Mouse (Mus musculus): Measurements from ENCODE around the gene Lrrfip2.

The Lrrfip2 gene

GRCm38 (mm10) chr9:111118252-111118890 lies 979 bp downstream of the Lrrfip2 start:
- DNase-seq (ENCODE audit: low read depth): peak; percentile 58

GRCm38 (mm10) chr9:111118891-111119441 lies 1.6 kb downstream of the Lrrfip2 start:
- DNase-seq (ENCODE audit: low read depth): peak; percentile 70

GRCm38 (mm10) chr9:111122446-111122845 lies 5.1 kb downstream of the Lrrfip2 start:
- DNase-seq (ENCODE audit: low read depth): no peak

- no peak for DNase-seq (ENCODE audit: low read depth)
Measured at GRCm38 (mm10) chr9:111123336-111123735, 5.9 kb downstream of the Lrrfip2 start.

- DNase-seq (ENCODE audit: low read depth): no peak
Measured at GRCm38 (mm10) chr9:111124440-111124839, 7.0 kb downstream of the Lrrfip2 start.

- no peak for DNase-seq (ENCODE audit: low read depth)
Measured at GRCm38 (mm10) chr9:111126735-111127134, 9.3 kb downstream of the Lrrfip2 start.

GRCm38 (mm10) chr9:111127749-111128148 lies 10.4 kb downstream of the Lrrfip2 start:
- DNase-seq (ENCODE audit: low read depth): no peak

GRCm38 (mm10) chr9:111130126-111130525 lies 12.7 kb downstream of the Lrrfip2 start:
- DNase-seq (ENCODE audit: low read depth): no peak

- no peak for DNase-seq (ENCODE audit: low read depth)
Measured at GRCm38 (mm10) chr9:111138161-111138560, 20.8 kb downstream of the Lrrfip2 start.

GRCm38 (mm10) chr9:111142721-111143120 lies 25.3 kb downstream of the Lrrfip2 start:
- DNase-seq (ENCODE audit: low read depth): no peak

GRCm38 (mm10) chr9:111143387-111143786 lies 26.0 kb downstream of the Lrrfip2 start:
- DNase-seq (ENCODE audit: low read depth): no peak

- no peak for DNase-seq (ENCODE audit: low read depth)
Measured at GRCm38 (mm10) chr9:111144711-111145110, 27.3 kb downstream of the Lrrfip2 start.

GRCm38 (mm10) chr9:111145497-111146190 lies 28.3 kb downstream of the Lrrfip2 start:
- DNase-seq (ENCODE audit: low read depth): no peak

- peak; percentile 29 for DNase-seq (ENCODE audit: low read depth)
Measured at GRCm38 (mm10) chr9:111146216-111146798, 28.9 kb downstream of the Lrrfip2 start.

- peak; percentile 38 for DNase-seq (ENCODE audit: low read depth)
Measured at GRCm38 (mm10) chr9:111148006-111148405, 30.6 kb downstream of the Lrrfip2 start.

GRCm38 (mm10) chr9:111148414-111148813 lies 31.0 kb downstream of the Lrrfip2 start:
- no peak for DNase-seq (ENCODE audit: low read depth)

- DNase-seq (ENCODE audit: low read depth): no peak
Measured at GRCm38 (mm10) chr9:111149188-111149945, 32.0 kb downstream of the Lrrfip2 start.

GRCm38 (mm10) chr9:111152314-111152897 lies 35.0 kb downstream of the Lrrfip2 start:
- DNase-seq (ENCODE audit: low read depth): no peak

GRCm38 (mm10) chr9:111153026-111153425 lies 35.6 kb downstream of the Lrrfip2 start:
- DNase-seq (ENCODE audit: low read depth): peak; percentile 27

- DNase-seq (ENCODE audit: low read depth): no peak
Measured at GRCm38 (mm10) chr9:111155764-111156458, 38.5 kb downstream of the Lrrfip2 start.

GRCm38 (mm10) chr9:111159562-111159961 lies 42.2 kb downstream of the Lrrfip2 start:
- DNase-seq (ENCODE audit: low read depth): no peak
